Mouse (Mus musculus) CH12.LX (cell line): ENCODE data around the gene Ift81. TPM values are rescaled to one million over a fixed set of nuclear protein-coding genes. Genes with fewer than 3 reads are reported as not detected.

Source experiments
- DNase-seq: peaks from one replicate; pipeline ENCODE4 v3.0.0-alpha.2; 2013; ENCODE audit errors: extremely low read depth
- H3K27ac ChIP-seq: 2 replicates; pipeline ENCODE4 v1.5.1; 2012; ENCODE audit warnings: low read depth, mild to moderate bottlenecking, control low read depth, moderate library complexity; ENCODE audit not compliant: insufficient read depth
- H3K27me3 ChIP-seq: replicated peaks from 2 replicates; pipeline ENCODE3; 2012; ENCODE audit warnings: inconsistent platforms
- H3K36me3 ChIP-seq, 2 experiments: replicated peaks in 1 of 2; 2 replicates each; pipeline versions ENCODE3 to v1.6.1; 2012; ENCODE audit warnings: inconsistent platforms in 1 of 2, low read length in 1 of 2, mild to moderate bottlenecking in 1 of 2, mixed read lengths in 1 of 2, moderate library complexity in 1 of 2; ENCODE audit not compliant: control insufficient read depth in 1 of 2, insufficient read depth in 1 of 2
- H3K4me1 ChIP-seq, 2 experiments: 2 replicates each; pipeline ENCODE4 v1.6.1; 2012; ENCODE audit warnings: inconsistent platforms in 1 of 2, moderate library complexity in 1 of 2; ENCODE audit not compliant: insufficient read depth in 2 of 2, control insufficient read depth in 1 of 2
- H3K4me2 ChIP-seq: 2 replicates; pipeline ENCODE4 v1.6.1; 2012; ENCODE audit warnings: low read depth, mild to moderate bottlenecking, control low read depth; ENCODE audit not compliant: poor library complexity, insufficient read depth, severe bottlenecking
- H3K4me3 ChIP-seq, 3 experiments: fragments of 150-350 bp in 1 of 3; sonication (generic) in 1 of 3; replicated peaks in 1 of 3; 2 replicates each; pipeline versions ENCODE3 to v1.5.1; 2011 to 2012; ENCODE audit warnings: low read depth in 2 of 3, low read length in 2 of 3, mild to moderate bottlenecking in 2 of 3, moderate library complexity in 2 of 3, control low read depth in 1 of 3, improper control_type of control experiment in 1 of 3, inconsistent platforms in 1 of 3, mixed read lengths in 1 of 3; ENCODE audit not compliant: poor library complexity in 1 of 3
- H3K79me2 ChIP-seq: replicated peaks from 2 replicates; pipeline ENCODE4 v1.6.1; 2012; ENCODE audit warnings: mild to moderate bottlenecking, moderate library complexity; ENCODE audit not compliant: control insufficient read depth, poor library complexity, insufficient read depth, severe bottlenecking; ENCODE audit errors: extremely low read depth
- H3K9ac ChIP-seq: 2 replicates; pipeline ENCODE4 v1.6.1; 2012; ENCODE audit warnings: low read depth, mild to moderate bottlenecking, control low read depth, moderate library complexity; ENCODE audit not compliant: insufficient read depth
- H3K9me3 ChIP-seq: replicated peaks from 2 replicates; pipeline ENCODE3; 2012; ENCODE audit warnings: low read length, inconsistent platforms, mixed read lengths
- BHLHE40 ChIP-seq: IDR thresholded peaks from 2 replicates; pipeline ENCODE4 v1.6.1; 2011; ENCODE audit warnings: mild to moderate bottlenecking, low read depth, low read length, improper control_type of control experiment
- E2F4 ChIP-seq: IDR thresholded peaks from 2 replicates; pipeline ENCODE4 v1.6.1; 2011; ENCODE audit warnings: low read depth, low read length, improper control_type of control experiment; ENCODE audit not compliant: insufficient replicate concordance
- ELF1 ChIP-seq: IDR thresholded peaks from 2 replicates; pipeline ENCODE4 v1.6.1; 2014; ENCODE audit warnings: low read depth, mild to moderate bottlenecking, inconsistent platforms, low read length, improper control_type of control experiment
- EP300 ChIP-seq: IDR thresholded peaks from 2 replicates; pipeline ENCODE4 v1.6.1; 2011; ENCODE audit warnings: low read length, improper control_type of control experiment
- GABPA ChIP-seq: IDR thresholded peaks from 2 replicates; pipeline ENCODE4 v1.6.1; 2012; ENCODE audit warnings: low read depth, low read length, improper control_type of control experiment, inconsistent platforms; ENCODE audit not compliant: insufficient replicate concordance
- JUN ChIP-seq: IDR thresholded peaks from 2 replicates; pipeline ENCODE4 v1.6.1; 2011; ENCODE audit warnings: low read depth, mild to moderate bottlenecking, low read length, improper control_type of control experiment, moderate library complexity; ENCODE audit not compliant: insufficient read depth
- JUND ChIP-seq: conservative IDR thresholded peaks from 2 replicates; pipeline ENCODE4 v1.6.1; 2011; ENCODE audit warnings: low read depth, low read length, improper control_type of control experiment
- KAT2A ChIP-seq: IDR thresholded peaks from 2 replicates; pipeline ENCODE4 v1.6.1; 2012; ENCODE audit warnings: low read length, improper control_type of control experiment, inconsistent platforms; ENCODE audit not compliant: insufficient replicate concordance
- MAFK ChIP-seq: IDR thresholded peaks from 2 replicates; pipeline ENCODE4 v1.6.1; 2011; ENCODE audit warnings: low read length, improper control_type of control experiment; ENCODE audit not compliant: insufficient replicate concordance
- MAX ChIP-seq: IDR thresholded peaks from 2 replicates; pipeline ENCODE4 v1.6.1; 2011; ENCODE audit warnings: low read length, improper control_type of control experiment
- MXI1 ChIP-seq: IDR thresholded peaks from 2 replicates; pipeline ENCODE4 v1.6.1; 2011; ENCODE audit warnings: mild to moderate bottlenecking, low read depth, low read length, improper control_type of control experiment
- PAX5 ChIP-seq: IDR thresholded peaks from 2 replicates; pipeline ENCODE4 v1.6.1; 2012; ENCODE audit warnings: low read length, inconsistent platforms, mixed read lengths
- POLR2A ChIP-seq: IDR thresholded peaks from 2 replicates; pipeline ENCODE4 v1.6.1; 2011; ENCODE audit warnings: low read depth, mild to moderate bottlenecking, improper control_type of control experiment, low read length
- POLR2AphosphoS2 ChIP-seq: IDR thresholded peaks from 2 replicates; pipeline ENCODE4 v1.6.1; 2011; ENCODE audit warnings: low read depth, low read length, improper control_type of control experiment
- RCOR1 ChIP-seq: conservative IDR thresholded peaks from 2 replicates; pipeline ENCODE4 v1.6.1; 2012; ENCODE audit warnings: low read depth, mild to moderate bottlenecking, inconsistent platforms, low read length, improper control_type of control experiment
- SIN3A ChIP-seq: IDR thresholded peaks from 2 replicates; pipeline ENCODE4 v1.6.1; 2012; ENCODE audit warnings: low read length, improper control_type of control experiment, inconsistent platforms
- SMC3 ChIP-seq: IDR thresholded peaks from 2 replicates; pipeline ENCODE4 v1.6.1; 2011; ENCODE audit warnings: low read depth, low read length, improper control_type of control experiment
- TBP ChIP-seq: conservative IDR thresholded peaks from 2 replicates; pipeline ENCODE4 v1.6.1; 2011; ENCODE audit warnings: low read depth, low read length, improper control_type of control experiment
- TCF12 ChIP-seq: IDR thresholded peaks from 2 replicates; pipeline ENCODE4 v1.6.1; 2014; ENCODE audit warnings: low read depth, mild to moderate bottlenecking, inconsistent platforms, low read length, improper control_type of control experiment
- USF2 ChIP-seq: conservative IDR thresholded peaks from 2 replicates; pipeline ENCODE4 v1.6.1; 2011; ENCODE audit warnings: low read depth, low read length, improper control_type of control experiment
- ZKSCAN1 ChIP-seq: IDR thresholded peaks from 2 replicates; pipeline ENCODE4 v1.6.1; 2012; ENCODE audit warnings: low read depth, inconsistent platforms, low read length, improper control_type of control experiment, borderline replicate concordance
- dilution Hi-C: fragments of 300-500 bp; cut with MboI; formaldehyde crosslinking; loops from 2 replicates; pipeline ENCODE4 v1.14.3; 2020; ENCODE audit warnings: low sequenced_read_pairs; ENCODE audit not compliant: extremely low pct_unique_long_range_greater_than_20kb, extremely low pct_ligation_motif_present
- in situ Hi-C: fragments of 300-500 bp; cut with MboI; formaldehyde crosslinking; loops from 3 replicates; pipeline ENCODE4 v1.14.3; 2019; ENCODE audit warnings: low sequenced_read_pairs, low pct_ligation_motif_present, low pct_unique_long_range_greater_than_20kb, mixed read lengths
- polyA plus RNA-seq: library from polyadenylated mRNA; unstranded; fragments of >175 nt; gene quantifications from 2 replicates; pipeline ENCODE4 v1.2.1, GENCODE M21; 2012; ENCODE audit warnings: low read depth; ENCODE audit not compliant: insufficient read length
- total RNA-seq, 2 experiments: library from RNA; depleted of rRNA; stranded (reverse); fragments of 300-350 nt in 1 of 2; fragments of >200 nt in 1 of 2; gene quantifications; 2 replicates each; pipeline ENCODE4 v1.2.3; 2012 to 2014

The Ift81 gene
- total and polyA plus RNA-seq, 3 experiments = 3.1 to 5.0 (median 4.1) TPM

DNA sequence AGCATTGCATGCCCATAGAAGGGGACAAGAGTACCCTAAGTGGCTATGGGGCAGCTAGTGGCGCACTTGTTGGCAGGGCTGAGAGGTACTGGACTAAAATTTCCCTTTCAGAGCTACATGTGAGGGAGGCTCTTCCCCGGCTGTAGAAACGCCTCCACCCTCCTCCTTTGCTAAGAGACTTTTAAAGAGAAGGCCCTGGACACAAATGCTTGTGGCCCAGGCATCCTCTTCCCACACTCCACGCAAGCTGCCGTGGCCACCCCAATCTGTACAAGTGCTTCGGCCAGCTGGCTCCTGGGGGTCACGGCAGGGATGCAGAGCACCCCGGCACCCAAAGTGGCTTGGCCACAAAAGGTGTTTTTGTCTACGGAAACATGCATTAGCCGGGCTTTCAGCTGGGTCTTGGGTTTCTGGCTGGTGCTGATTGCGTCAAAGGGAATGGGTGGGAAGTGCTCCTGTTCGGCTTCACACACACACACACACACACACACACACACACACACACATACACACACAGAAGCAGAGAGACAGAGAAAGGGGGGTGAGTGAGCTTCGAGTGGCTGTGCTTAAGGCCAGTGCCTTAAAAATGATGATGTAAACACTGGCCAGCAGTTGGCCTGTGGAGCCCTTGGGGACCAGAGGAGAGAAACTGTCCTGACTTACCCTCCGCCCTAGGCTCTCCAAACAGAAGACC, 88.9 kb downstream of the Ift81 start:
- H3K9ac ChIP-seq = no peak overlapping the region
- H3K4me3 ChIP-seq = no peak overlapping the region
- H3K4me1 ChIP-seq = no peaks in the 10 kb centered on the region
- TF ChIP-seq ZKSCAN1 (no peak), USF2 (no peak), POLR2AphosphoS2 (no peak), SIN3A (no peak), PAX5 (no peak)
- H3K36me3 ChIP-seq = no peaks in the 10 kb centered on the region
- H3K27ac ChIP-seq = no peak overlapping the region
- peaks cover 11% of the 10 kb centered on the region for H3K27me3 ChIP-seq
- dilution Hi-C loops = no loop called here
- no peak overlapping the region for H3K4me2 ChIP-seq
- no peak for DNase-seq
- no peaks in the 10 kb centered on the region for H3K9me3 ChIP-seq
- H3K79me2 ChIP-seq = no peaks in the 10 kb centered on the region
- in situ Hi-C loops = no loop called here

DNA sequence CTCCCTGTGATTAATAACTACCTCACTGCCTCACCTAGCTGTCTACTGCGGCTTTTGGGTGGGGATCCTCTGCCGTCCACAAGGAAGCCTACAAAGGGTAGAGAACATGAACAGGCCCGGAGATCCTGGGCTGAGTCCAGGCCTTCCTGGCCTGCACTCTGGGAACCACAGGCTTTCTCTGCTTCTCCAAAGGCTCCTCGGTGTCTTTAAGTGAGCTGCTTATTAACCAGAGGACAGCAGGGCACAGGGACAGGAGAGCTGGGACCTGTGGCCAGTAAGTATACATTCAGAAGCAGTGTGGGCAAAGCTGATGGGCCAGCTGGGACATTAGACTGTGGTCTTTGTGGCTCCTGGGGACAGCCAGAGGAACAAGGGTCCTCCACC, 89.5 kb downstream of the Ift81 start:
- in situ Hi-C loops = loop anchor here (25.0 kb wide), 1 partner anchor 87 kb away; the partner anchor contains the start of gene Ift81
- H3K27ac ChIP-seq = no peak overlapping the region
- H3K79me2 ChIP-seq = no peaks in the 10 kb centered on the region
- TF ChIP-seq SIN3A (no peak), MAFK (no peak), SMC3 (no peak)
- no peak overlapping the region for H3K9ac ChIP-seq
- H3K4me1 ChIP-seq = no peaks in the 10 kb centered on the region
- peaks cover 11% of the 10 kb centered on the region for H3K27me3 ChIP-seq
- no peaks in the 10 kb centered on the region for H3K36me3 ChIP-seq
- DNase-seq = no peak
- dilution Hi-C loops = no loop called here
- H3K4me3 ChIP-seq = no peak overlapping the region
- no peaks in the 10 kb centered on the region for H3K9me3 ChIP-seq
- no peak overlapping the region for H3K4me2 ChIP-seq

GRCm38 (mm10) chr5:122524244-122524643, 90.1 kb downstream of the Ift81 start:
- Histone ChIP-seq H3K27me3 (peaks cover 11% of the 10 kb centered on the region), H3K4me2 (no peak overlapping the region), H3K4me3 (no peak overlapping the region), H3K4me1 (peaks cover 0 to 4% of the 10 kb centered on the region in 2 experiments; a peak in 2 of 4 replicates), H3K36me3 (no peaks in the 10 kb centered on the region), H3K9ac (no peak overlapping the region), H3K9me3 (no peaks in the 10 kb centered on the region), H3K27ac (no peak overlapping the region), H3K79me2 (no peaks in the 10 kb centered on the region)
- dilution Hi-C loops = no loop called here
- no peak for TF ChIP-seq ELF1
- TF ChIP-seq TCF12 = no peak
- TF ChIP-seq SMC3 = no peak
- no peak for TF ChIP-seq JUND
- TF ChIP-seq POLR2A = no peak
- TF ChIP-seq BHLHE40 = no peak
- TF ChIP-seq JUN = no peak
- TF ChIP-seq EP300 = no peak
- TF ChIP-seq E2F4 = no peak
- TF ChIP-seq USF2 = no peak
- no peak for TF ChIP-seq TBP
- TF ChIP-seq KAT2A = no peak
- TF ChIP-seq MXI1 = no peak
- TF ChIP-seq GABPA = no peak
- TF ChIP-seq PAX5 = no peak
- no peak for TF ChIP-seq RCOR1
- TF ChIP-seq MAX = no peak
- DNase-seq = no peak
- in situ Hi-C loops = loop anchor here (25.0 kb wide), 1 partner anchor 88 kb away; the partner anchor contains the start of gene Ift81
